Mouse (Mus musculus) forebrain, embryonic 15.5 days (tissue): Measurements from ENCODE around the gene Cntn2. TPM values are rescaled to one million over a fixed set of nuclear protein-coding genes. Genes with fewer than 3 reads are reported as not detected.

ENCODE experiments used
- ATAC-seq: fragments of 200-750 bp; cut with Nextera tagmentation; replicated peaks from 2 replicates; pipeline ENCODE4 v1.8.0; 2017; ENCODE audit warnings: mild to moderate bottlenecking, moderate TSS enrichment, moderate library complexity
- H3K27ac ChIP-seq: fragments of 300-500 bp; sonication (generic); replicated peaks from 2 replicates; pipeline ENCODE4 v1.5.1; 2015; ENCODE audit warnings: mild to moderate bottlenecking, inconsistent platforms
- H3K27me3 ChIP-seq: fragments of 300-500 bp; sonication (generic); 2 replicates; pipeline ENCODE4 v1.6.1; 2015; ENCODE audit warnings: inconsistent platforms
- H3K36me3 ChIP-seq: fragments of 300-500 bp; sonication (generic); 2 replicates; pipeline ENCODE4 v1.6.1; 2015; ENCODE audit warnings: mild to moderate bottlenecking, inconsistent platforms
- H3K4me1 ChIP-seq: fragments of 300-500 bp; sonication (generic); 2 replicates; pipeline ENCODE4 v1.6.1; 2015; ENCODE audit warnings: inconsistent platforms
- H3K4me2 ChIP-seq: fragments of 300-500 bp; sonication (generic); replicated peaks from 2 replicates; pipeline ENCODE4 v1.6.1; 2015; ENCODE audit warnings: mild to moderate bottlenecking, inconsistent platforms
- H3K4me3 ChIP-seq: fragments of 300-500 bp; sonication (generic); 2 replicates; pipeline ENCODE4 v1.5.1; 2015; ENCODE audit warnings: mild to moderate bottlenecking, inconsistent platforms
- H3K9ac ChIP-seq: fragments of 300-500 bp; sonication (generic); replicated peaks from 2 replicates; pipeline ENCODE4 v1.6.1; 2015; ENCODE audit warnings: mild to moderate bottlenecking, inconsistent platforms
- H3K9me3 ChIP-seq: fragments of 300-500 bp; sonication (generic); 2 replicates; pipeline ENCODE4 v1.6.1; 2016; ENCODE audit warnings: inconsistent platforms
- WGBS: fragments of 180-500 bp; shearing (Covaris S2); methylation state at CpG from one replicate; pipeline ENCODE4 v1.1.7; 2015; ENCODE audit warnings: mixed read lengths; 5-methylcytosine and 5-hydroxymethylcytosine counted together
- polyA plus RNA-seq: library from polyadenylated mRNA; unstranded; fragments of >200 nt; fragmentation: Nextera tagmentation; extraction: Ambion mirVana; gene quantifications from 2 replicates; pipeline ENCODE4 v1.2.1, GENCODE M21; 2015

Gene Cntn2
- polyA plus RNA-seq, 1 experiment from 2014 or later: 117 TPM

GRCm38 (mm10) chr1:132469519-132469918 lies 73.5 kb downstream of the Cntn2 start:
- H3K4me1 ChIP-seq: no peaks in the 10 kb centered on the region
- no peaks in the 10 kb centered on the region for H3K27me3 ChIP-seq
- H3K9me3 ChIP-seq: no peaks in the 10 kb centered on the region
- no peak overlapping the region for H3K4me2 ChIP-seq
- H3K4me3 ChIP-seq: no peak overlapping the region
- WGBS: 95% methylated on average over 7 of the region's 7 CpGs
- H3K27ac ChIP-seq: no peak overlapping the region
- H3K9ac ChIP-seq: no peak overlapping the region
- ATAC-seq: no peak
- H3K36me3 ChIP-seq: peaks cover 7% of the 10 kb centered on the region

GRCm38 (mm10) chr1:132468926-132469325 lies 74.1 kb downstream of the Cntn2 start:
- Histone ChIP-seq H3K27ac (no peak overlapping the region), H3K9ac (no peak overlapping the region), H3K4me1 (no peaks in the 10 kb centered on the region), H3K4me2 (no peak overlapping the region), H3K36me3 (peaks cover 13% of the 10 kb centered on the region), H3K27me3 (no peaks in the 10 kb centered on the region), H3K4me3 (no peak overlapping the region), H3K9me3 (no peaks in the 10 kb centered on the region)
- no peak for ATAC-seq

- no peak overlapping the region for H3K9ac ChIP-seq
- no peak overlapping the region for H3K27ac ChIP-seq
- no peak overlapping the region for H3K4me2 ChIP-seq
- no peaks in the 10 kb centered on the region for H3K9me3 ChIP-seq
- no peak overlapping the region for H3K4me3 ChIP-seq
- no peak for ATAC-seq
- H3K4me1 ChIP-seq: no peaks in the 10 kb centered on the region
- WGBS: 89% methylated on average over 5 of the region's 5 CpGs
- no peaks in the 10 kb centered on the region for H3K27me3 ChIP-seq
- peaks cover 33% of the 10 kb centered on the region for H3K36me3 ChIP-seq
These were observed 78.4 kb downstream of the Cntn2 start for GRCm38 (mm10) chr1:132464651-132465050.

Other genes with a start within 250 kb of the Cntn2 start
- 2.4 and 3.1 TPM in 2 replicates for gene Klhdc8a, start 244.6 kb downstream of the Cntn2 start, polyA plus RNA-seq
- 15.9 and 16.5 TPM in 2 replicates for gene Nuak2, start 227.1 kb downstream of the Cntn2 start, polyA plus RNA-seq
- gene Tmcc2, start 152.0 kb downstream of the Cntn2 start, polyA plus RNA-seq: 33.1 and 33.3 TPM in 2 replicates
- gene Dstyk, start 125.7 kb downstream of the Cntn2 start, polyA plus RNA-seq: 11.3 and 13.2 TPM in 2 replicates
- gene Rbbp5, start 65.9 kb downstream of the Cntn2 start, polyA plus RNA-seq: 54.9 and 55.5 TPM in 2 replicates
- gene Tmem81, start 37.0 kb downstream of the Cntn2 start, polyA plus RNA-seq: 1.3 and 1.5 TPM in 2 replicates
- 51.5 and 59.0 TPM in 2 replicates for gene Nfasc, start 198.5 kb upstream of the Cntn2 start, polyA plus RNA-seq